Mouse (Mus musculus) ES-Bruce4 (cell line): ENCODE measurements around the gene Mtg2. TPM values are rescaled to one million over a fixed set of nuclear protein-coding genes. Genes with fewer than 3 reads are reported as not detected.

Experiments
- H3K27ac ChIP-seq: 2 replicates; pipeline ENCODE4 v1.5.1; 2012; ENCODE audit warnings: low read length, inconsistent platforms; ENCODE audit not compliant: insufficient read depth
- H3K27me3 ChIP-seq: 2 replicates; pipeline ENCODE4 v1.6.1; 2012; ENCODE audit warnings: mild to moderate bottlenecking, low read length, inconsistent platforms; ENCODE audit not compliant: control insufficient read depth, poor library complexity, insufficient read depth, severe bottlenecking
- H3K36me3 ChIP-seq: 2 replicates; pipeline ENCODE4 v1.6.1; 2012; ENCODE audit warnings: inconsistent platforms, mild to moderate bottlenecking, low read length, moderate library complexity; ENCODE audit not compliant: control insufficient read depth, poor library complexity, insufficient read depth, severe bottlenecking
- H3K4me1 ChIP-seq: one replicate; pipeline ENCODE4 v1.8.1; 2011; ENCODE audit warnings: low read length; ENCODE audit not compliant: control insufficient read depth, insufficient read depth
- H3K4me3 ChIP-seq: 2 replicates; pipeline ENCODE4 v1.5.1; 2011; ENCODE audit warnings: low read depth, mild to moderate bottlenecking, low read length
- H3K9ac ChIP-seq: 2 replicates; pipeline ENCODE4 v1.6.1; 2012; ENCODE audit warnings: low read depth, mild to moderate bottlenecking, inconsistent platforms; ENCODE audit not compliant: poor library complexity, severe bottlenecking
- H3K9me3 ChIP-seq: replicated peaks from 2 replicates; pipeline ENCODE4 v1.6.1; 2012; ENCODE audit warnings: mild to moderate bottlenecking, low read length, inconsistent platforms; ENCODE audit not compliant: control insufficient read depth, poor library complexity, insufficient read depth, severe bottlenecking
- CTCF ChIP-seq: IDR thresholded peaks from one replicate; pipeline ENCODE4 v1.8.1; 2011; ENCODE audit warnings: low read depth, low read length
- EP300 ChIP-seq: IDR thresholded peaks from 2 replicates; pipeline ENCODE4 v1.6.1; 2011; ENCODE audit warnings: low read depth, low read length; ENCODE audit not compliant: insufficient read depth
- POLR2A ChIP-seq: IDR thresholded peaks from one replicate; pipeline ENCODE4 v1.8.1; 2011; ENCODE audit warnings: low read length; ENCODE audit not compliant: insufficient read depth
- polyA plus RNA-seq: library from polyadenylated mRNA; stranded (reverse); fragments of >200 nt; gene quantifications from 2 replicates; pipeline ENCODE4 v1.2.4, GENCODE M21; 2011; ENCODE audit warnings: low read depth; ENCODE audit not compliant: missing spikeins, insufficient read depth, insufficient read length

Gene Mtg2
- polyA plus RNA-seq, 1 experiment = 14.7 TPM

- peak overlapping the region; percentile 99 for H3K4me3 ChIP-seq
- H3K9me3 ChIP-seq = no peaks in the 10 kb centered on the region
- H3K9ac ChIP-seq = peak overlapping the region; percentile 84
- TF ChIP-seq EP300 (no peak), CTCF (no peak), POLR2A (no peak)
- no peak overlapping the region for H3K27ac ChIP-seq
- no peaks in the 10 kb centered on the region for H3K27me3 ChIP-seq
- H3K4me1 ChIP-seq = no peaks in the 10 kb centered on the region
- 0 out of 2 replicates have a peak, but pooled peaks cover 2% of the 10 kb centered on the region for H3K36me3 ChIP-seq
Observed at GRCm38 (mm10) chr2:180069770-180070480, 463 bp upstream of the Mtg2 start.

- H3K27me3 ChIP-seq = no peaks in the 10 kb centered on the region
- no peak overlapping the region for H3K4me3 ChIP-seq
- TF ChIP-seq POLR2A = no peak
- no peak for TF ChIP-seq CTCF
- no peak for TF ChIP-seq EP300
- H3K36me3 ChIP-seq = 0 out of 2 replicates have a peak, but pooled peaks cover 2% of the 10 kb centered on the region
- H3K9ac ChIP-seq = no peak overlapping the region
- no peaks in the 10 kb centered on the region for H3K4me1 ChIP-seq
- H3K27ac ChIP-seq = no peak overlapping the region
- no peaks in the 10 kb centered on the region for H3K9me3 ChIP-seq
Observed at GRCm38 (mm10) chr2:180071671-180072070, 1.3 kb downstream of the Mtg2 start.

GRCm38 (mm10) chr2:180072886-180073285 lies 2.5 kb downstream of the Mtg2 start:
- H3K27me3 ChIP-seq = no peaks in the 10 kb centered on the region
- H3K9ac ChIP-seq = no peak overlapping the region
- TF ChIP-seq CTCF (no peak), EP300 (no peak), POLR2A (no peak)
- H3K9me3 ChIP-seq = no peaks in the 10 kb centered on the region
- 0 out of 2 replicates have a peak, but pooled peaks cover 2% of the 10 kb centered on the region for H3K36me3 ChIP-seq
- H3K27ac ChIP-seq = no peak overlapping the region
- no peak overlapping the region for H3K4me3 ChIP-seq
- H3K4me1 ChIP-seq = peaks cover 4% of the 10 kb centered on the region

- H3K27me3 ChIP-seq = no peaks in the 10 kb centered on the region
- peak overlapping the region; percentile 51; the same call in 1 of the 2 replicates for H3K27ac ChIP-seq
- peaks cover 5% of the 10 kb centered on the region for H3K4me1 ChIP-seq
- no peaks in the 10 kb centered on the region for H3K9me3 ChIP-seq
- H3K9ac ChIP-seq = no peak overlapping the region
- no peak overlapping the region for H3K4me3 ChIP-seq
- 0 out of 2 replicates have a peak, but pooled peaks cover 2% of the 10 kb centered on the region for H3K36me3 ChIP-seq
- TF ChIP-seq EP300 = peak; percentile 71
- TF ChIP-seq CTCF = no peak
Observed at GRCm38 (mm10) chr2:180077622-180078021, 7.2 kb downstream of the Mtg2 start.

GRCm38 (mm10) chr2:180080680-180081079 lies 10.3 kb downstream of the Mtg2 start:
- no peaks in the 10 kb centered on the region for H3K36me3 ChIP-seq
- TF ChIP-seq POLR2A (no peak), CTCF (no peak), EP300 (no peak)

GRCm38 (mm10) chr2:180083063-180083462 lies 12.7 kb downstream of the Mtg2 start:
- no peak overlapping the region for H3K9ac ChIP-seq
- H3K27me3 ChIP-seq = no peaks in the 10 kb centered on the region
- H3K9me3 ChIP-seq = no peaks in the 10 kb centered on the region
- H3K36me3 ChIP-seq = no peaks in the 10 kb centered on the region
- TF ChIP-seq EP300 (no peak), CTCF (no peak), POLR2A (no peak)
- no peak overlapping the region for H3K27ac ChIP-seq
- H3K4me3 ChIP-seq = no peak overlapping the region
- peaks cover 2% of the 10 kb centered on the region for H3K4me1 ChIP-seq

More at GRCm38 (mm10) chr2:180080680-180081079, 10.3 kb downstream of the Mtg2 start:
- Histone ChIP-seq H3K4me3 (no peak overlapping the region), H3K4me1 (peaks cover 7% of the 10 kb centered on the region), H3K9ac (no peak overlapping the region), H3K27me3 (no peaks in the 10 kb centered on the region), H3K9me3 (no peaks in the 10 kb centered on the region), H3K27ac (no peak overlapping the region)
